Mouse (Mus musculus) splenic B cell, adult 2 months (primary cell): ENCODE results near the gene Rps7.

Experiments
- DNase-seq: peaks from one replicate; pipeline ENCODE4 v3.0.0-alpha.2; 2011; ENCODE audit warnings: low read depth, low spot score
- H3K27me3 ChIP-seq: 2 replicates; pipeline ENCODE4 v1.6.1; 2012; ENCODE audit warnings: mild to moderate bottlenecking, low read length, moderate library complexity, mixed read lengths; ENCODE audit not compliant: control insufficient read depth, poor library complexity, insufficient read depth, severe bottlenecking
- H3K36me3 ChIP-seq: 2 replicates; pipeline ENCODE4 v1.6.1; 2012; ENCODE audit warnings: mild to moderate bottlenecking, low read length, moderate library complexity, mixed read lengths; ENCODE audit not compliant: control insufficient read depth, poor library complexity, insufficient read depth, severe bottlenecking

Gene Rps7

DNA sequence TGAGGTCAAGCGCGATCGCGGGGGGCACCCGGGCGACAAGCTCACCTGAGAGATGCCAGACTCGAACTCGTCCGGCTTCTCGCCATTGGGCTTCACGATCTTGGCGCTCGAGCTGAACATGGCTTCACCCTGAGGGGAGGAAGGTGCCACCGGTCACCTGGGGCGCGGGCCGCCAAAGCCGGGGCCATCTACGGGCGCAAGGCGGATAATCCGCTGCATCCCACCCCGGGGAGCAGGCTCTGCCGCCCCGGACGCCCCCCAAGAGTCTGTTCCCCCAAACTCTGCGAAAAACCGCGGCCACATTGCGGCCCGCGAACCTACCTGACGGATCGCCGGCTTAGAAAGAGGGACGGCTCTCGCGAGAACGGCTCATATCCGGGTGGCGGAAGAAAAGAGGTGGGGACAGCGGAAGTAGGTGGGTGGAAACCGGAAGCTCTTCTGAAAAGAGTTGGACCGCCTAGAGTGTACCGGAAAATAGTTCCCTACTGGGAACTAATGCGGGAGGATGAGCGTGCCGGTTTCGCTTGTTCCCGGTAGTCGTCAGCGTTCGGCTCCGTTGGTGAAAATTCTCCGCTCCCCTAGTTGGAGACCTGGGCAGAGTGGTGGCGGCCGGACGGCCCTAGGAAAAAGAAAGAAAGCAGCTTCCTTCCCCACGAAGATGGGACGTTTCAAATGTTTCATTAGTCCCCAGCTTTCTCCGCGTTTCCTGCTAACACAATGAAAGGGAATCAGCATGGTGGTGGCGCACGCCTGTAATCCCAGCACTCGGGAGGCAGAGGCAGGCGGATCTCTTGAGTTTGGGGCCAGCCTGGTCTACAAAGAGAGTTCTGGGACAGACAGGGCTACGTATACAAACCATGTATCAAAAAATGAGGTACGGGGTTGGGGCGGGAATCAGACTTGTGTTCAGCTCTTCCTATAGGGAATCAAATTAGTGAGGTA, at the start of gene Rps7:
Gene Rps7, minus strand, starts transcription at position 419 of the 942 bp plus-strand sequence.
- Histone ChIP-seq H3K36me3 (peaks cover 11% of the 10 kb centered on the region), H3K27me3 (no peaks in the 10 kb centered on the region)
- peak; percentile 96 for DNase-seq

GRCm38 (mm10) chr12:28684674-28685073, 48.9 kb upstream of the Rps7 start:
- Histone ChIP-seq H3K27me3 (no peaks in the 10 kb centered on the region), H3K36me3 (no peaks in the 10 kb centered on the region)
- DNase-seq, result no peak

GRCm38 (mm10) chr12:28675925-28676209, 40.1 kb upstream of the Rps7 start:
- no peaks in the 10 kb centered on the region; the same call in 1 of the 2 replicates for H3K36me3 ChIP-seq
- DNase-seq, result no peak
- H3K27me3 ChIP-seq, result no peaks in the 10 kb centered on the region

- H3K27me3 ChIP-seq, result no peaks in the 10 kb centered on the region
- H3K36me3 ChIP-seq, result no peaks in the 10 kb centered on the region; the same call in 1 of the 2 replicates
- peak; percentile 80 for DNase-seq
Observed at GRCm38 (mm10) chr12:28675121-28675924, 39.6 kb upstream of the Rps7 start, which contains the start of gene Adi1. TSS of gene Adi1 (plus strand) at chr12:28675231.

GRCm38 (mm10) chr12:28674038-28674720, 38.4 kb upstream of the Rps7 start:
- DNase-seq, result peak; percentile 32
- Histone ChIP-seq H3K27me3 (no peaks in the 10 kb centered on the region), H3K36me3 (no peaks in the 10 kb centered on the region; the same call in 1 of the 2 replicates)

DNA sequence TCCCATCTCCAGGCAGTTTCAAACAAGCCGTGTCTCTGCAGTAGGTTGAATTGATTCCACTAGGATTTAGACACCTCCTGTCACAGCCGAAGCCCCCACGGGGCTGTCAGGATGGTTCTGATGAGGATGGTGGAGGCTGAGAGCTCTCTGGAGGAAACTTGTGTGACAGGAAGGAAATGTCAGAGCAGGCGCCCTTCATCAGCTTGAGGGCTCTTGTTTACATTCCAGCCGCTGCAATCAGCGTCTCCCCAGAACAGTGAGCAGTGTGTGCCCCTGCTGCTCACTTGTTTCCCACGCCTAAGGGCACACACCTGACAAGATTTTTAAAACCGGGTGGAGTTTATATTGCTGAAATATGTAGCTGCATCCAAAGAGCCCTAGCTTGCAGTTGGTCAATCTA, 31.5 kb upstream of the Rps7 start:
- no peak for DNase-seq
- Histone ChIP-seq H3K36me3 (no peaks in the 10 kb centered on the region), H3K27me3 (no peaks in the 10 kb centered on the region)

DNA sequence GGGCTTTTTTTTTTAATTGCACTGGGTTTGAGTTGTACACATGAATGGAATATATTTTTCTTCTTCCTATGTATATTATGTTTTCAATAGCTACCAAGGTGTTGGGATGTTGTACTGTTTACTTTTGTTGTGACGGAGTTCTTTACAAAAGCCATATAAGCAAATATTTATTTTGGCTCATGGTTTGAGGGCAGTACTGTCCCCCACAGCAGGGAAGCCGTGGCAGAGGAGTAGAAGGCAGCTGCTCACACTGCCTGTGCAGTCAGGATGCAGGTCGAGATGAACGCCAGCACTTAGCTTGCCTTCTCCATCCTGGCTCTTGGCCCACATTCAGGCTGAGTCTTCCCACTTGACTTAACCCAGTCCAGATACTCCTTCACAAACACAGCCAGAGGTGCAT, 31.0 kb upstream of the Rps7 start:
- no peaks in the 10 kb centered on the region for H3K27me3 ChIP-seq
- no peaks in the 10 kb centered on the region for H3K36me3 ChIP-seq
- DNase-seq, result no peak

GRCm38 (mm10) chr12:28662628-28663027, 26.9 kb upstream of the Rps7 start:
- no peak for DNase-seq
- H3K27me3 ChIP-seq, result no peaks in the 10 kb centered on the region

DNA sequence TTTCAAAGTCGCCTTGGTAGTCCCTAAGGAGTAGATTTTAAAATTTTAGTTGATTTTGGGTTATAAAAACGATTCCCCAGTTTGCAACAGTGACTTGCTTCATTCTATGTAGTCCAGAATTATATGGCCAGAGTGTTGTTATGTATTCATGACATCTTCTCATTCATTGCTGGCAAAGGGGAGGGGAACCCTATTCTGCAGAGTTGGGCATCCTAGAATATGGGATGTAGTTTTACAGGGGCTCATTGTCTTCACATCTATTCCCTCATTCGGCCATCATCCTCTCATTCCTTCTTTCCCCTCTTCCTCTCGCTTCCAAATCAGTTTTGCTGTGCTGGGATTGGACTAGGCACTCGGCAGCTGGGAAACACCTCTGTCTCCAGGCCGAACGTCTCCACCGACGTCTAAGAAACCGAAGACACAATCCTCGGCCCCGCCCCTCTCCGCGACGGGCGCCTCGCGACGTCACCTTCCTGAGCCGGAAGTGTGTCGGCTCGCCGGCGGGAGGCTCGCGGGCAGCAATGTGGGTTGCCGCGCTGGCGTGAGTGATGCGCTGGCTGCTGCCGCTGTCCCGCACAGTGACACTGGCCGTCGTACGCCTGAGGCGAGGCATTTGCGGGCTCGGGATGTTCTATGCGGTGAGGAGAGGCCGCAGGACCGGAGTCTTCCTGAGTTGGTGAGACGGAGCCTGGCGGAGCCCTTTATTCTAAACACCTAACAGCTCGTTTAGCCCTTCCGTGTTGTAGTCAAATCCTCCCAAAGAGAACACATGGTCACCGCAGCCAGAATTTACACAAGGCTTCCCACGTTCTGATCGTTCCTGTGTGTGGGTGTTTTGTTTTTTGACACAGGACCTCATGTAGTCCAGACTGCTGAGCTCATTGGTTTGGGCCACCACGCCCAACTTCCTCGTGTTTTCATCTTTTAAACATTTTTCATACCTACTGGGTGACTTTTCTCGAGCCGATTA, 13.7 kb upstream of the Rps7 start, which contains the start of gene Rnaseh1:
Gene Rnaseh1, plus strand, starts transcription at position 462 of the 970 bp plus-strand sequence.
- Histone ChIP-seq H3K36me3 (peaks cover 5% of the 10 kb centered on the region; the same call in 1 of the 2 replicates), H3K27me3 (no peaks in the 10 kb centered on the region)
- DNase-seq, result peak; percentile 88

More at GRCm38 (mm10) chr12:28662628-28663027, 26.9 kb upstream of the Rps7 start:
- peaks cover 5% of the 10 kb centered on the region; the same call in 1 of the 2 replicates for H3K36me3 ChIP-seq

DNA sequence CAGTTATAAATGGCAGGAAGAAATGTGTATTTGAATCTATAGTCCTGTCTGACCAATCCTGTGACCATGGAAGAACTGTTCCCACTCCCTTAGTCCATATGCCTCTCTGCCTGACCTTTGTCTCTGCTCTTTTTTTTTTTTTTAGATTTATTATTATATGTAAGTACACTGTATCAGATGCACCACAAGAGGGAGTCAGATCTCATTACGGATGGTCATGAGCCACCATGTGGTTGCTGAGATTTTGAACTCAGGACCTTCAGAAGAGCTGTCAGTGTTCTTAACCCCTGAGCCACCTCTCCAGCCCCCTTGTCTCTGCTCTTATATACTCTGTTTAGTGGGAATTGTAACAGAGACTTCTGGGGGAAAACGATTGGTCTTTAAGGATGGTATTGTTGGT, 3.0 kb upstream of the Rps7 start:
- no peaks in the 10 kb centered on the region for H3K27me3 ChIP-seq
- H3K36me3 ChIP-seq, result peaks cover 3% of the 10 kb centered on the region; the same call in 1 of the 2 replicates
- peak; percentile 45 for DNase-seq

DNA sequence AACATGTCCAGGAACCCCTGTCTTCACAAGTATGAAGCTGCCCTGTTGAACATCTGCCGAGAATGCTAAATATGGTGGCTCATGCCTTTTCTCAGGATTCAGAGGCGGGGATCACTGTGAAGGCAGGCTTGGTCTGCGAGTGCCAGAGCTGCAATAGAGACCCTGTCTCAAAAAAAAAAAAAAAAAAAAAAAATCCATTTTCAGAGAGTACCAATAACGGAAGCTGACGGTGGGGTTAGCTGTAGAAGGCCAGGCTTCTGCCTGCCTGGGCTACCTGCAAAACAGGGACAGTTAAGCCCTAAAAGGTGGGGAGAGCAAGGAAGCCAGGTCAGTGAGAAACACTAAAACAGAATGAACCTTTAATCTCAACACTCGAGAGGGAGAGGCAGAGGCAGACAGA, 790 bp upstream of the Rps7 start:
- H3K27me3 ChIP-seq, result no peaks in the 10 kb centered on the region

DNA sequence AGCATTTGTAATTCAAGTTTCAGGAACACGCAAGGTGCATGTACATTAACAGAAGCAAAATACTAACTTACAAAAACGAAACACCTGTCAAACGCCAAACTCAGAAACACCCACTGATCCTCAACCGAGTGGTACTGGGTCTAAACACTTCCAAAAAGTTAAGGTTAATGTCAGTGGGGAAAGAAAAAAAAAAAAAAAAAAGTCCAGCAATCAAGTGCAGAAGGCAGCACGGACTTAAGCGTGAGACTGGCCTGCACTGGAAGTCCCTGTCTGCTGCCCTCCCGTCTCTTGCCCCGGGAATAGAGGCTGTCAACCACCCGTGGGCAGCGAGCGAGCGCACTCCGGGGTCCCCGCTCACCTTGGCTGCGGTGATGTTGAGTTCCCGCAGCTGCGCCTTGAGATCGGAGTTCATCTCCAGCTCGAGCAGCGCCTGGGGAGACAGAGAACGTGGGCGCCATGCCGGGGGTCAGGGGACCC, 657 bp downstream of the Rps7 start:
- no peak for DNase-seq
- H3K36me3 ChIP-seq, result peaks cover 14% of the 10 kb centered on the region
- H3K27me3 ChIP-seq, result no peaks in the 10 kb centered on the region

More for the DNA sequence above, 790 bp upstream of the Rps7 start:
- H3K36me3 ChIP-seq, result peaks cover 11% of the 10 kb centered on the region
- no peak for DNase-seq

DNA sequence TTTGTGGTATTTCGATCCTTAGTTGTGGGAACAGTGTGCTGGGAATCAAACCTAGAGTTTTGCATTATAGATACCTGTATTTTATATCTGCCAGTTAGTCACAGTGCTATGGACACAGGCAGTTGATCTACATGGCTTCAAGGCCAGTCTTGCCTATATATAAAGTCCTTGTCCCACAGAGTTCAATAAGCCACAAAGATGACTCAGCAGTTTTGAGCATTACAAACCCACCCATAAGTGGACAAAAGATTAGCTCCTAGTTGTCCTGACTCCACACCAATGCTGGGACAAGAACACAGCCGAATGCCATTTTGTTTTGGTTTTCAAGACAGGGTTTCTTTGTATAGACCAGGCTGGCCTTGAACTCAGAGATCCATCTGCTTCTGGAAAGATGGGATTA, 7.3 kb downstream of the Rps7 start:
- DNase-seq, result no peak
- H3K36me3 ChIP-seq, result peaks cover 19% of the 10 kb centered on the region
- H3K27me3 ChIP-seq, result no peaks in the 10 kb centered on the region
